Mouse (Mus musculus): Measurements from ENCODE around the gene Unc13b. TPM values are rescaled to one million over a fixed set of nuclear protein-coding genes. Genes with fewer than 3 reads are reported as not detected.

Unc13b gene
- 2.9 and 4.5 TPM in 2 replicates for polyA plus RNA-seq (2011; ENCODE audit: insufficient read length, low read depth, missing spikeins)

DNA sequence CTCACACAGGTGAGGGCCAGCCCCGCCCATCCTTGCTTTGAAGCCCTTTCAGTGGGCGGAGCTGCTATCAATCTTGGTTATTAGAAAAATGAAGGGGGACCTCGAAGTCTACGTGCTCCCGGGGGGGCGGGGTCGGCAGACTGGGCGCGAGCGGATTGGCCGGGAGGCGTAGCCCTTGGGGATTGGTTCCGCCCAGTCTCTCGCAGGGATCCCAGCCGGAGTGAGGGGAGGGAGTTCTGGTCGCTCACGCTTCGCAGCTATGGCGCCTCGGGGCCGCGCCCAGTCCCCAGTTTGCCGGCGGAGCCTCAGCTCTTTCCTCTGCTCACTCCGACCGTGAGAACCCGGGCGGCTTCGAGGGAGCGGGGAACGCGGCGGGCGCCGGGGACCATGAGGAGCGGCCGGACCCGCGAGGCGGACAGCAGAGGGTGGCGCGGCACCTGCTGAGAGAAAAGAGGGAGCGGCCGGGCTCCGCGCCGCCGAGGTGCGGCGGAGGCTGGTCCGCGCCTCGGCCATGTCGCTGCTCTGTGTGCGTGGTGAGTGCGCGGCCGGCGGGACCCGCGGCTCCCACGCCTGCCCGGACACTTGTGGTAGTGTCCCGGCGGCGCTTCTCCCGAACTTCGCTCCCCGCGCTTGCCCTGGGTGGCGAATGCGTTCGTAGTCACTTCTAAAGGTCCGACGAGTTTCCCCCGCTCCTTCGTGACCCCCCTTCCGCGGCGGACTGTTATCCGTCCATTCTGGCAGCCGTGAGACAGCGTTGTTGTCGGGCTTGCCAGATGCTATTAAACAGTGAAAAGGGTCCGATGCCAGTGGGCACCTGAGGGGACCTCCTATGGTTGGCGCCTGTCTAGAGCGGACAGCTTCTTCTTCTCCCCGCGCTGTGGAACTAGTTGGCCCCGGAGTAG is at the start of gene Unc13b:
TSS of gene Unc13b (plus strand) at position 201 of the 902 bp plus-strand sequence.
- Histone ChIP-seq H3K4me3 (ENCODE audit: insufficient read depth, low read length) (peak within 1 kb of the TSS; percentile 59), H3K4me1 (ENCODE audit: control insufficient read depth, insufficient read depth, low read length) (no peaks in the 10 kb centered on the region), H3K27ac (ENCODE audit: insufficient read depth, low read length) (no peak within 1 kb of the TSS)
- TF ChIP-seq POLR2A (IDR thresholded peaks at IDR 0.05; ENCODE audit: low read depth, low read length) (no peak), CTCF (IDR thresholded peaks at IDR 0.05; ENCODE audit: borderline replicate concordance, insufficient read depth, low read length) (no peak)

GRCm38 (mm10) chr4:43010161-43011038 is 48.4 kb upstream of the Unc13b start, which contains the start of gene Fancg:
Gene Fancg (minus strand): TSS chr4:43010506.
- TF ChIP-seq CTCF (IDR thresholded peaks at IDR 0.05; ENCODE audit: borderline replicate concordance, insufficient read depth, low read length) = no peak
- peak; percentile 47; the same call in 1 of the 2 replicates for TF ChIP-seq POLR2A (IDR thresholded peaks at IDR 0.05; ENCODE audit: low read depth, low read length)
- H3K4me3 ChIP-seq (ENCODE audit: insufficient read depth, low read length) = peak within 1 kb of the TSS; percentile 99
- H3K4me1 ChIP-seq (ENCODE audit: control insufficient read depth, insufficient read depth, low read length) = peaks cover 2% of the 10 kb centered on the region; the same call in 1 of the 2 replicates
- H3K27ac ChIP-seq (ENCODE audit: insufficient read depth, low read length) = no peak within 1 kb of the TSS

- H3K27ac ChIP-seq (ENCODE audit: insufficient read depth, low read length) = no peak overlapping the region
- TF ChIP-seq CTCF (IDR thresholded peaks at IDR 0.05; ENCODE audit: borderline replicate concordance, insufficient read depth, low read length) (no peak), POLR2A (IDR thresholded peaks at IDR 0.05; ENCODE audit: low read depth, low read length) (no peak)
Measured at GRCm38 (mm10) chr4:43012091-43012490, 46.7 kb upstream of the Unc13b start.

DNA sequence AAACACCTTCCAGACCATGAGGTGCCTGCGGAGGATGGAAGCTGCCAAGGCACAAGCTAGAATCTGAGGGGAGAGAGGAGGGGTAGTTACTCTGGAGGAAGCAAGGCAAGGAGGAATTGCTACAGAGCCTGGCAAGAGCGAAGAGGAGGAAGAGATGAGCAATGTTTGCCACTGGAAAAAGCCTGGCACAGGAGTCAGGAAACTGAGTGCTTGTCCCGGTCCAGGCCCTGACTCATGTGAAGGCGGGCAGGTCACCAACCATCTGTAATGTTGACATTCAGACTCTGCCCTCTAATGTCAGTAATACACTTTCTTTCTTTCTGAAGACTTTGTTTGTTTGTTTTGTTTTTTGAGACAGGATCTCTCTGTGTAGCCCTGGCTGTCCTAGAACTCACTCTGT is 40.6 kb upstream of the Unc13b start:
- H3K4me3 ChIP-seq (ENCODE audit: insufficient read depth, low read length) = no peak overlapping the region
- no peak for TF ChIP-seq CTCF (IDR thresholded peaks at IDR 0.05; ENCODE audit: borderline replicate concordance, insufficient read depth, low read length)
- TF ChIP-seq POLR2A (IDR thresholded peaks at IDR 0.05; ENCODE audit: low read depth, low read length) = no peak
- no peak overlapping the region for H3K27ac ChIP-seq (ENCODE audit: insufficient read depth, low read length)
- peaks cover 2% of the 10 kb centered on the region; the same call in 1 of the 2 replicates for H3K4me1 ChIP-seq (ENCODE audit: control insufficient read depth, insufficient read depth, low read length)

More at GRCm38 (mm10) chr4:43012091-43012490, 46.7 kb upstream of the Unc13b start:
- Histone ChIP-seq H3K4me3 (ENCODE audit: insufficient read depth, low read length) (no peak overlapping the region), H3K4me1 (ENCODE audit: control insufficient read depth, insufficient read depth, low read length) (peaks cover 2% of the 10 kb centered on the region; the same call in 1 of the 2 replicates)

DNA sequence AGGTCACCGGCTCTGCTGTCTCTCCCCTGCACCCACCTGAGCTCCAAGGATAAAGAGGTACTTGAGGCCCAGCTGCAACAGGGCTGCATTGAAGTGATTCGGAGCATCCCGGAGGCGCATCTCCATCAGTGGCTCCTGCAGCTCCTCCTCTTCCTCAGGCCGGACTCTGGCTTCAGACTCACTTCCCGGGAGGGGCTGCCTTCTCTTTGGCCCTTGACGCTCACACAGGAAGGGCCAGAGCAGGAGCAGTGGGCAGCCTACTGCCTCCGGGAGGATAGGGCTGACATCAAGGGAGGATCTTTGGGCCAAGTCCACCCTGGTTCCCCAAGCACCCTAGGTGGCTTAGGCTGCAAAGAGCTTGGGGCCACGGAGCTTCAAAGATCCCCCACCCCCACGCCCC is 39.6 kb upstream of the Unc13b start:
- no peak overlapping the region for H3K27ac ChIP-seq (ENCODE audit: insufficient read depth, low read length)
- peaks cover 2% of the 10 kb centered on the region; the same call in 1 of the 2 replicates for H3K4me1 ChIP-seq (ENCODE audit: control insufficient read depth, insufficient read depth, low read length)
- TF ChIP-seq POLR2A (IDR thresholded peaks at IDR 0.05; ENCODE audit: low read depth, low read length) = no peak
- no peak for TF ChIP-seq CTCF (IDR thresholded peaks at IDR 0.05; ENCODE audit: borderline replicate concordance, insufficient read depth, low read length)
- H3K4me3 ChIP-seq (ENCODE audit: insufficient read depth, low read length) = no peak overlapping the region

GRCm38 (mm10) chr4:43019641-43020465 is 38.9 kb upstream of the Unc13b start:
- TF ChIP-seq POLR2A (IDR thresholded peaks at IDR 0.05; ENCODE audit: low read depth, low read length) (no peak), CTCF (IDR thresholded peaks at IDR 0.05; ENCODE audit: borderline replicate concordance, insufficient read depth, low read length) (no peak)
- Histone ChIP-seq H3K4me3 (ENCODE audit: insufficient read depth, low read length) (no peak overlapping the region), H3K27ac (ENCODE audit: insufficient read depth, low read length) (no peak overlapping the region), H3K4me1 (ENCODE audit: control insufficient read depth, insufficient read depth, low read length) (no peaks in the 10 kb centered on the region)

GRCm38 (mm10) chr4:43020876-43021275 is 37.9 kb upstream of the Unc13b start:
- no peaks in the 10 kb centered on the region for H3K4me1 ChIP-seq (ENCODE audit: control insufficient read depth, insufficient read depth, low read length)
- H3K4me3 ChIP-seq (ENCODE audit: insufficient read depth, low read length) = no peak overlapping the region
- no peak overlapping the region for H3K27ac ChIP-seq (ENCODE audit: insufficient read depth, low read length)
- TF ChIP-seq POLR2A (IDR thresholded peaks at IDR 0.05; ENCODE audit: low read depth, low read length) = no peak
- TF ChIP-seq CTCF (IDR thresholded peaks at IDR 0.05; ENCODE audit: borderline replicate concordance, insufficient read depth, low read length) = 0 out of 2 replicates have a peak, but pooled peaks have one; percentile 5

- no peaks in the 10 kb centered on the region for H3K4me1 ChIP-seq (ENCODE audit: control insufficient read depth, insufficient read depth, low read length)
Measured at GRCm38 (mm10) chr4:43021341-43021740, 37.4 kb upstream of the Unc13b start.

More at GRCm38 (mm10) chr4:43021341-43021740, 37.4 kb upstream of the Unc13b start:
- Histone ChIP-seq H3K4me3 (ENCODE audit: insufficient read depth, low read length) (no peak overlapping the region), H3K27ac (ENCODE audit: insufficient read depth, low read length) (no peak overlapping the region)
- no peak for TF ChIP-seq POLR2A (IDR thresholded peaks at IDR 0.05; ENCODE audit: low read depth, low read length)
- no peak for TF ChIP-seq CTCF (IDR thresholded peaks at IDR 0.05; ENCODE audit: borderline replicate concordance, insufficient read depth, low read length)
